Mouse (Mus musculus): ENCODE measurements around the gene Hnrnpl. TPM values are rescaled to one million over a fixed set of nuclear protein-coding genes. Genes with fewer than 3 reads are reported as not detected.
A peak's percentile ranks its signal among the peaks of the same experiment; 100 is the strongest.

The Hnrnpl gene
- total RNA-seq, 2 experiments from 2014 or later = 342 to 433 TPM

DNA sequence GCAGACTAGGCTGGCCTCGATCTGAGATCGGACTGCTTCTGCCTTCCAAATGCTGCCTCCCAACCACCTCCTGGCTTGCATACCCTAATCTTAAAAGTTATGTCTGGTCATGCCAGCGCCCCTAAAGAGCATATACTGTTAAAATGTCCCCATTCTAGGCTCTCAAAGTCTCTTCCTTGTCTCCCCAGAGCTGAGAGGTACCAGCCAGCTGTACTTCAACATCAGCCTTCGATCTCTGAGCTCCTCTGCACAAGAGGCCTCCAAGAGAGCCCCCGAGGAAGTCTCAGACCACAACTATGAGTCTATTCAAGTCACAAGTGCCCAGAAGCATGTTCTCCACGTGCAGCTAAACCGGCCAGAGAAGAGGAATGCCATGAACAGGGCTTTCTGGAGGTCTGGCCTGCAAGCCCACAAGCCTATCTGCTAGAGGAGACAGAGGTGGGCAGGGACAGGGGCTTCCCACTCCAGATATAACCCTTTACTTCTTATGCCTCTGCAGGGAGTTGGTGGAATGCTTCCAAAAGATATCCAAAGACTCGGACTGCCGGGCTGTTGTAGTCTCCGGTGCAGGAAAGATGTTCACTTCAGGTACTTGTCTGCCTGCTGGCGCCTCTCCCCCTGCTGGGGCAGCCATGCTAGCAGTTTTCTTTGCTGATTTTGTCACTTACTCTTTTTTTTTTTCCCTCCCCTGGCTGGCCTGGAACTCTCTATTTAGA lies 17.5 kb downstream of the Hnrnpl start:
- ATAC-seq (replicated peaks; ENCODE audit: poor library complexity) = 0 out of 2 replicates have a peak, but pooled peaks have one; percentile 21

DNA sequence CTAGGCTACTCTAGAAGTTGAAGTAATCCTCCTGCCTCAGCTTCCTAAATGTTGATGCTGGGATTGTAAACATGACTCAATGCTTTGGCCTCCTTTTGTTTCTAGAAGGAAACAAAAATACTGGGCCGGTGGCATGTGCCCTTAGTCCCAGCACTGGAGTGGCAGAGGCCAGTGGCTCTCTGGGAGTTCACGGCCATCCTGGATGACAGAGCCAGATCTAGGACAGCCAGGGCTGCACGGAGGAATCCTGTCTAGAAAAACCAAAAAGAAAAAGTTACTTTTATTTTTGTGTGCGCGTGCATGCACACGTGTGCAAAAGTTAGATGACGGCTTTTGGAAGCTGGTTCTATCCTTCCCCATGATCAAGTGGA lies 18.0 kb downstream of the Hnrnpl start:
- no peak for ATAC-seq (replicated peaks; ENCODE audit: poor library complexity)

DNA sequence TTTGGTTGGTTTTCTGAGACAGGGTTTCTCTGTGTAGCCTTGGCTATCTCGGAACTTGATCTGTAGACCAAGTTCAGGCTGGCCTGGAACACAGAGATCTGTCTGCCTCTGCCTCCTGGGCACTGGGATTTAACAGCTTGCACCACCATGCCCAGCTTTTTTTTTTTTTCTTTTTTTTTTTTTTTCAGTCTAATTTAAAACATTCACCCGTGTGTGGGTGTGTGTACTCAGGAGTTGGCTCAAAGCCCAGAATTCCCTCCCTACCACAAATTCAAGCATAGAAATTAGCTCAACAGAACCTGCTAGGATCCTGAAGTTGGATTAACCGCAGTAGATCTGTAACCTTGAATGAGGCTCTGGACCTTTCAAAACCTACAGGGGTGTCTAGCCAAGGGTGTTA lies 19.0 kb downstream of the Hnrnpl start:
- no peak for ATAC-seq (replicated peaks; ENCODE audit: poor library complexity)

GRCm38 (mm10) chr7:28829821-28830220 lies 21.5 kb downstream of the Hnrnpl start:
- no peak for ATAC-seq (replicated peaks; ENCODE audit: poor library complexity)

DNA sequence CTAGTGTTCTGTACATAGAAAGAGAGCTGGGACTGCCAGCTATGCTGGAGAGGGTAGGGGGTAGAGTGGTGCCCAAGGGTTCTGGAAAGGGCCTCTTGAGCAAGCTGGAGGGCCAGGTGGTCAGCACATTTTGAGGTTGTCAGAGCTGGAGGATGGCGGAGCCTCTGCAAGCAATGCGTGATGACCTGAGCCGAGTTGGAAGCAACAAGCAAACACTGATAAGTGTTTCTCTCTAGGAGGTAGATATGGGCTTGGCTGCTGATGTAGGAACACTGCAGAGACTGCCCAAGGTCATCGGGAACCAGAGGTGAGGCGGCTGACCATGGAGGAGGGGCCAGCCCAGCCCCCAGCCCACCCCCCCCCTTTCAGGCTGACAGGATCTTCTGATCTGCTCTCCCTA lies 22.6 kb downstream of the Hnrnpl start:
- no peak for ATAC-seq (replicated peaks; ENCODE audit: poor library complexity)

GRCm38 (mm10) chr7:28831411-28832125 lies 23.2 kb downstream of the Hnrnpl start:
- ATAC-seq (replicated peaks; ENCODE audit: poor library complexity) = 0 out of 2 replicates have a peak, but pooled peaks have one; percentile 21

GRCm38 (mm10) chr7:28832137-28832536 lies 23.8 kb downstream of the Hnrnpl start:
- peak; percentile 71 for ATAC-seq (replicated peaks; ENCODE audit: poor library complexity)

- ATAC-seq (replicated peaks; ENCODE audit: poor library complexity) = no peak
Observed at GRCm38 (mm10) chr7:28833723-28834347, 25.5 kb downstream of the Hnrnpl start, which contains the start of gene Lgals4. Gene Lgals4, plus strand, starts transcription at chr7:28833854.

GRCm38 (mm10) chr7:28836936-28837335 lies 28.6 kb downstream of the Hnrnpl start:
- ATAC-seq (replicated peaks; ENCODE audit: poor library complexity) = no peak

DNA sequence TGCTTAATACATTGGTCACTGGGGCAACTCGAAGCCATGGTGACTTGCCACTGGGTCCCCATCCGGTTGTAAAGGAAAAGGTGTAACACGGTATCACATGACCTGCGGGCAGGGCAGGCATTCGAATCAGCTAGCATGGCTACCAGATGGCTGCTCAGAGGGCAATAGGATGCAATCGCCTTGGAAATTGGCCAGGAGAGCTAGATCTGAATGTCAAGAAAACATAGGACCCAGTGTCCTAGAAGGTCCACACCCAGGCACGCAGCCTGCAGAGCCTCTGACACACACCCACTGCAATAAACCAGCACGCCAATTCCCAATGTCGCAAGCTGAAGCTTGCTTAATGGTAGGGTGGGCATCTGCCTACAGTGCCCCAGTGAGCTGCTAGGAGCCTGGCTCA lies 30.0 kb downstream of the Hnrnpl start:
- ATAC-seq (replicated peaks; ENCODE audit: poor library complexity) = peak; percentile 78

GRCm38 (mm10) chr7:28847273-28847672 lies 38.9 kb downstream of the Hnrnpl start:
- ATAC-seq (replicated peaks; ENCODE audit: poor library complexity) = no peak

DNA sequence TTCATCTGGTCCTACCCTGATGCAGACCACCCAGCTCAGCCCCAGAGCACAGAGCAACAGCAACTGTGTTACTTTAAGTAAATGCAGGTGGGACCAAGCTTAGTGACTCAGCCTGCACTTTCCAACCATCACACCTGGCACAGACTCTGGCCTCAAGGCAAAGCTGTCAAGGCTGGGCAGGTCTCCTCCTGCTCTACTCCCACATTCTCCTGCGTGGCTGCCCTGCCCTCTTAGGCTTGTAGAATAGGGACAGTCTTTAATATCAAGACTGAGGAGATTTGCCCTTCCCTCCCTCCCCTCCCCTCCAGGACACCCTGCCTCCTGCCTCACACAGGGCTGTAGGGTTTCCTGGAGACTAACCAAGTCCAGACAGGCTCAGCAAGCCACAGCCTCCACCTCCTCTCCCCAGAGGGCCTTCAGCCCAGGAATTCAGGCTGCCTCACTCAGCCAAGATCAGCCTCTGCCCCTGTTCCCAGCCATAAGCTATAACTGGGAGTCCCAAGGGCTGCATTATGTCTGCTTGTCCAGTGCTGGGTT lies 41.4 kb downstream of the Hnrnpl start:
- no peak for ATAC-seq (replicated peaks; ENCODE audit: poor library complexity)

- ATAC-seq (replicated peaks; ENCODE audit: poor library complexity) = no peak
Observed at GRCm38 (mm10) chr7:28850642-28851041, 42.3 kb downstream of the Hnrnpl start.

GRCm38 (mm10) chr7:28859953-28860352 lies 51.6 kb downstream of the Hnrnpl start:
- ATAC-seq (replicated peaks; ENCODE audit: poor library complexity) = no peak

DNA sequence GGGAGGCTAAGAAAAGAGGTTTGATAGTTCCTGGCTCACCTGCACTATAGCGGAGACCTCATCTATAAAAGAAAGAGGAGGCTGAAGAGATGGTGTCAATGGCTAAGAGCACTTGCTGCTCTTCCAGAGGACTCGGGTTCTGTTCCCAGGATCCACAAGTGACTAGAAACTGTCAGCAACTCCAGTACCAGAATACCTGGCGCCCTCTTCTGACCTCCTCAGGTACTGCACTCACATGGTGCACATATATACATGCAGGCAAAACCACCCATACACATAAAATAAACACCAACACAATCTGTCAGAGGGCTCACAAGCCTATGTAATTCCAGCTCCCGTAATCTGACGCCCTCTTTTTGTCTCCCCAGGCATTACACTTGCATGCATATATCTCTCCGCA lies 52.6 kb downstream of the Hnrnpl start:
- no peak for ATAC-seq (replicated peaks; ENCODE audit: poor library complexity)

- ATAC-seq (replicated peaks; ENCODE audit: poor library complexity) = no peak
Observed at GRCm38 (mm10) chr7:28862817-28863499, 54.6 kb downstream of the Hnrnpl start.

DNA sequence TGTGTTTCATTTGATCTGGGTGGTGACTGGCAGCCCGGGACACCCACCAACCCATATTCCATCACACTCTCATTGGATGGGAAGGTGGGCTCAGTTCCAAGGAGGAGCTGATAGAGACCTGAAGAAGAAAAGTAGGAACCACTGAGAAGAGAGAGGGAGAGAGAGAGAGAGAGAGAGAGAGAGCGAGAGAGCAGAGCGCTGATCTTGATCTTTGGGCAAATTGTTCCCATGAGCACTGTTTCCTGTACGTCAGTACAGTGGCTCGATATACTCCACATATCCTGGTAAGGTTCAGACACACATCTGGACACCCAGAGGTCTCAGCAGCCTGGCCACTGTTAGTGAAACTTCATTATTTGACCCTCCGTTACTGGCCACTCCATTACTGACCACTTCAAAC lies 55.2 kb downstream of the Hnrnpl start, which contains the start of gene Lgals7:
Lgals7 (plus strand) TSS at position 314 of the 400 bp plus-strand sequence.
- ATAC-seq (replicated peaks; ENCODE audit: poor library complexity) = no peak

DNA sequence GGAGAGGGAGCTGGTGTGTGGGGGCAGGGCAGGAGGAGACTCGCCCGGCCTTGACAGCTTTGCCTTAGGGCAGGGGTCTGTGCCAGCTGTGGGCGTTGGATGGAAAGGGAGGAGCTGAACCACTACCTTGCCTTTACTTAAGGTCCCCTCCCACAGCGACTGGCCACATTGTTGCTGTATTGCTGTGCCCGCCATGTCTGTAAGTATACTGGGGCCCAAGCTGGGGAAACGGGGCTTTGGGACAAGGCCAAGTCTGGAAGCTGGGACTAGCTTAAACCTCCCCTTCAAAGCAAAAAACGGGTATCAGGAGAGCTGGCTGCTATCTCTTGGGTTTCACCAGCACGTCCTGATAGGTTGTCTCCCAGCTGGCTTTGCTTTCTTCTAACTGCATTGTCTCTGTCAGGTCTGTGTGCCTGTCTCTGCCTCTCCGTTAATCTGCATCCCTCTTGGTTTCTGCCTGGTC lies 56.0 kb downstream of the Hnrnpl start:
- no peak for ATAC-seq (replicated peaks; ENCODE audit: poor library complexity)

- peak; percentile 90 for ATAC-seq (replicated peaks; ENCODE audit: poor library complexity)
Observed at GRCm38 (mm10) chr7:28865481-28866300, 57.4 kb downstream of the Hnrnpl start.

All from megakaryocyte progenitor cell, adult 5-6 weeks (primary cell).